Mouse (Mus musculus) lung, embryonic 15.5 days (tissue): ENCODE measurements at regions not wholly inside any gene's neighbourhood (a gene's known extent, or its start where the extent isn't known, plus 50 kb on each side); places are given as distances from the start of the nearest gene placed in this dataset.

Experiments used
- ATAC-seq: fragments of 200-750 bp; cut with Nextera tagmentation; 2 replicates; pipeline ENCODE4 v1.8.0; 2017; ENCODE audit warnings: moderate number of reproducible peaks, borderline replicate concordance; ENCODE audit not compliant: low FRiP score, low TSS enrichment; ENCODE audit errors: extremely low read depth
- H3K27ac ChIP-seq: fragments of 300-500 bp; sonication (generic); 2 replicates; pipeline ENCODE4 v1.5.1; 2015; ENCODE audit warnings: moderate library complexity, mild to moderate bottlenecking, inconsistent platforms
- H3K27me3 ChIP-seq: fragments of 300-500 bp; sonication (generic); 2 replicates; pipeline ENCODE4 v1.6.1; 2015; ENCODE audit warnings: inconsistent platforms
- H3K36me3 ChIP-seq: fragments of 300-500 bp; sonication (generic); 2 replicates; pipeline ENCODE4 v1.6.1; 2015; ENCODE audit warnings: inconsistent platforms
- H3K4me1 ChIP-seq: fragments of 300-500 bp; sonication (generic); 2 replicates; pipeline ENCODE4 v1.6.1; 2015; ENCODE audit warnings: inconsistent platforms
- H3K4me2 ChIP-seq: fragments of 300-500 bp; sonication (generic); 2 replicates; pipeline ENCODE4 v1.6.1; 2015; ENCODE audit warnings: inconsistent platforms, mild to moderate bottlenecking, moderate library complexity
- H3K4me3 ChIP-seq: fragments of 300-500 bp; sonication (generic); 2 replicates; pipeline ENCODE4 v1.5.1; 2015; ENCODE audit warnings: mild to moderate bottlenecking, inconsistent platforms
- H3K9ac ChIP-seq: fragments of 300-500 bp; sonication (generic); 2 replicates; pipeline ENCODE4 v1.6.1; 2015; ENCODE audit warnings: inconsistent platforms
- H3K9me3 ChIP-seq: fragments of 300-500 bp; sonication (generic); 2 replicates; pipeline ENCODE4 v1.6.1; 2016; ENCODE audit warnings: inconsistent platforms
- whole genome bisulfite sequencing: fragments of 180-500 bp; shearing (Covaris S2); methylation state at CpG from one replicate; pipeline ENCODE4 v1.1.7; 2015; 5-methylcytosine and 5-hydroxymethylcytosine counted together

GRCm38 (mm10) chr12:35313191-35313925 is 221.5 kb downstream of the Ahr start:
- ATAC-seq = no peak
- Histone ChIP-seq H3K27me3 (no peaks in the 10 kb centered on the region), H3K4me3 (no peak overlapping the region), H3K4me2 (no peak overlapping the region), H3K9ac (no peak overlapping the region), H3K9me3 (no peaks in the 10 kb centered on the region), H3K36me3 (no peaks in the 10 kb centered on the region), H3K27ac (no peak overlapping the region), H3K4me1 (peaks cover 14% of the 10 kb centered on the region; the same call in 1 of the 2 replicates)
- WGBS = 43% methylated on average over 11 of the region's 11 CpGs

GRCm38 (mm10) chr12:35308537-35308936 is 226.3 kb downstream of the Ahr start:
- no peaks in the 10 kb centered on the region for H3K9me3 ChIP-seq
- no peak overlapping the region for H3K4me2 ChIP-seq
- H3K4me1 ChIP-seq = peaks cover 10% of the 10 kb centered on the region; the same call in 1 of the 2 replicates
- no peak for ATAC-seq
- no peaks in the 10 kb centered on the region for H3K36me3 ChIP-seq
- H3K4me3 ChIP-seq = no peak overlapping the region
- H3K27me3 ChIP-seq = no peaks in the 10 kb centered on the region
- H3K9ac ChIP-seq = no peak overlapping the region
- H3K27ac ChIP-seq = no peak overlapping the region

- Histone ChIP-seq H3K4me1 (no peaks in the 10 kb centered on the region), H3K27ac (no peak overlapping the region), H3K9ac (no peak overlapping the region), H3K36me3 (no peaks in the 10 kb centered on the region), H3K4me2 (no peak overlapping the region), H3K27me3 (no peaks in the 10 kb centered on the region), H3K4me3 (no peak overlapping the region), H3K9me3 (no peaks in the 10 kb centered on the region)
- no peak for ATAC-seq
- WGBS = 71% methylated on average over 3 of the region's 3 CpGs
These were observed 230.8 kb downstream of the Ahr start for GRCm38 (mm10) chr12:35303764-35304717.

- no peaks in the 10 kb centered on the region for H3K4me1 ChIP-seq
- H3K9ac ChIP-seq = no peak overlapping the region
- no peak overlapping the region for H3K4me3 ChIP-seq
- 54% methylated on average over 2 of the region's 2 CpGs for WGBS
- no peak overlapping the region for H3K4me2 ChIP-seq
- no peak overlapping the region for H3K27ac ChIP-seq
- no peaks in the 10 kb centered on the region for H3K36me3 ChIP-seq
- ATAC-seq = no peak
- H3K9me3 ChIP-seq = no peaks in the 10 kb centered on the region
- no peaks in the 10 kb centered on the region for H3K27me3 ChIP-seq
These were observed 231.7 kb downstream of the Ahr start for GRCm38 (mm10) chr12:35303188-35303587.

- Histone ChIP-seq H3K4me3 (no peak overlapping the region), H3K9me3 (no peaks in the 10 kb centered on the region), H3K27me3 (no peaks in the 10 kb centered on the region), H3K4me2 (no peak overlapping the region), H3K9ac (no peak overlapping the region), H3K27ac (no peak overlapping the region), H3K4me1 (no peaks in the 10 kb centered on the region), H3K36me3 (no peaks in the 10 kb centered on the region)
- WGBS = 86% methylated on average over 1 of the region's 1 CpGs
- ATAC-seq = no peak
These were observed 240.2 kb downstream of the Ahr start for GRCm38 (mm10) chr12:35294668-35295067.

GRCm38 (mm10) chr12:35293566-35293965 is 241.3 kb downstream of the Ahr start:
- no peaks in the 10 kb centered on the region for H3K36me3 ChIP-seq
- no peak for ATAC-seq
- H3K27me3 ChIP-seq = no peaks in the 10 kb centered on the region
- H3K4me1 ChIP-seq = no peaks in the 10 kb centered on the region
- no peak overlapping the region for H3K9ac ChIP-seq
- WGBS = 48% methylated on average over 2 of the region's 2 CpGs
- no peak overlapping the region for H3K27ac ChIP-seq
- no peak overlapping the region for H3K4me3 ChIP-seq
- no peaks in the 10 kb centered on the region for H3K9me3 ChIP-seq
- no peak overlapping the region for H3K4me2 ChIP-seq

- Histone ChIP-seq H3K27ac (no peak overlapping the region), H3K9me3 (no peaks in the 10 kb centered on the region), H3K4me1 (peaks cover 3% of the 10 kb centered on the region; the same call in 1 of the 2 replicates), H3K36me3 (no peaks in the 10 kb centered on the region), H3K4me2 (no peak overlapping the region), H3K4me3 (no peak overlapping the region), H3K27me3 (no peaks in the 10 kb centered on the region), H3K9ac (no peak overlapping the region)
- 81% methylated on average over 6 of the region's 6 CpGs for WGBS
- ATAC-seq = no peak
These were observed 242.9 kb downstream of the Ahr start for GRCm38 (mm10) chr12:35291941-35292341.

GRCm38 (mm10) chr12:35287974-35288373 is 241.0 kb downstream of the Snx13 start:
- H3K27me3 ChIP-seq = no peaks in the 10 kb centered on the region
- no peak overlapping the region for H3K4me2 ChIP-seq
- WGBS = 60% methylated on average over 2 of the region's 2 CpGs
- no peak for ATAC-seq
- H3K36me3 ChIP-seq = no peaks in the 10 kb centered on the region
- H3K9me3 ChIP-seq = no peaks in the 10 kb centered on the region
- no peak overlapping the region for H3K9ac ChIP-seq
- H3K4me1 ChIP-seq = peaks cover 11% of the 10 kb centered on the region
- no peak overlapping the region for H3K4me3 ChIP-seq
- no peak overlapping the region for H3K27ac ChIP-seq

GRCm38 (mm10) chr12:35287570-35287969 is 240.6 kb downstream of the Snx13 start:
- Histone ChIP-seq H3K27ac (no peak overlapping the region; the same call in 1 of the 2 replicates), H3K27me3 (no peaks in the 10 kb centered on the region), H3K36me3 (no peaks in the 10 kb centered on the region), H3K9ac (no peak overlapping the region), H3K9me3 (no peaks in the 10 kb centered on the region), H3K4me1 (peaks cover 11% of the 10 kb centered on the region), H3K4me2 (no peak overlapping the region), H3K4me3 (no peak overlapping the region)
- 74% methylated on average over 3 of the region's 3 CpGs for WGBS
- no peak for ATAC-seq

- no peak overlapping the region; the same call in 1 of the 2 replicates for H3K27ac ChIP-seq
- no peak overlapping the region for H3K4me3 ChIP-seq
- 77% methylated on average over 3 of the region's 3 CpGs for WGBS
- no peak overlapping the region for H3K9ac ChIP-seq
- no peaks in the 10 kb centered on the region for H3K36me3 ChIP-seq
- ATAC-seq = no peak
- no peak overlapping the region for H3K4me2 ChIP-seq
- H3K27me3 ChIP-seq = no peaks in the 10 kb centered on the region
- no peaks in the 10 kb centered on the region for H3K9me3 ChIP-seq
- H3K4me1 ChIP-seq = peaks cover 11% of the 10 kb centered on the region
These were observed 240.1 kb downstream of the Snx13 start for GRCm38 (mm10) chr12:35286974-35287553.

- H3K9me3 ChIP-seq = no peaks in the 10 kb centered on the region
- no peaks in the 10 kb centered on the region for H3K27me3 ChIP-seq
- 22% methylated on average over 2 of the region's 2 CpGs for WGBS
- H3K36me3 ChIP-seq = no peaks in the 10 kb centered on the region
- H3K4me3 ChIP-seq = no peak overlapping the region
- peaks cover 11% of the 10 kb centered on the region for H3K4me1 ChIP-seq
- no peak overlapping the region for H3K4me2 ChIP-seq
- no peak overlapping the region for H3K9ac ChIP-seq
- peak; percentile 77; the same call in 1 of the 2 replicates for ATAC-seq
- peak overlapping the region; percentile 61 for H3K27ac ChIP-seq
These were observed 237.4 kb downstream of the Snx13 start for GRCm38 (mm10) chr12:35284345-35284744.

GRCm38 (mm10) chr12:35283925-35284324 is 236.9 kb downstream of the Snx13 start:
- Histone ChIP-seq H3K27ac (peak overlapping the region; percentile 64), H3K27me3 (no peaks in the 10 kb centered on the region), H3K4me3 (no peak overlapping the region), H3K4me2 (no peak overlapping the region), H3K9ac (no peak overlapping the region), H3K36me3 (no peaks in the 10 kb centered on the region), H3K9me3 (no peaks in the 10 kb centered on the region), H3K4me1 (peaks cover 11% of the 10 kb centered on the region)
- 16% methylated on average over 5 of the region's 5 CpGs for WGBS
- peak; percentile 72; the same call in 1 of the 2 replicates for ATAC-seq
